Mouse (Mus musculus): Measurements from ENCODE around the gene Gm37596.
"Not testable (repeated sequence)": the region's sequence is repeated elsewhere in the genome, so short reads cannot be mapped to it uniquely, and the experiment has no call there.

Gene Gm37596

DNA sequence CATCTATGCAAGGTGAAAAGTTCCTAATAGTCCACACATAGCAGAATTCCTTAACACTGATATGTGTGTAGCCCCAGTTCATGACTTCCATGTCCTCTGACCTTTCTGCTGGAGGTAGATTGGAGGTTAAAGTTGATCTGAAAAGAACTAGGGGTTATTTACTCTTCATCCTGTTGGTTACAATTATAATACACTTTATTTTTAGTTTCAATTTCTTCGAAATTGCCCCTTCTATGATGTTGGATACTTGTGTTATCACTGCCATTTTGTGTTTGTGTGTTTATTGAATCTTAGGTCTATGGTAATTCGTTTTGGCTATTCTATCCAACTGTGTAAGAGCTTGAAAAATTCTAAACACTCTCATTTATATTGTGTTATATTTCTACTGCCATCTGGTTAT is at the start of gene Gm37596:
Gene Gm37596, minus strand, starts transcription at position 101 of the 400 bp plus-strand sequence.
- DNase-seq = not testable (repeated sequence)

DNA sequence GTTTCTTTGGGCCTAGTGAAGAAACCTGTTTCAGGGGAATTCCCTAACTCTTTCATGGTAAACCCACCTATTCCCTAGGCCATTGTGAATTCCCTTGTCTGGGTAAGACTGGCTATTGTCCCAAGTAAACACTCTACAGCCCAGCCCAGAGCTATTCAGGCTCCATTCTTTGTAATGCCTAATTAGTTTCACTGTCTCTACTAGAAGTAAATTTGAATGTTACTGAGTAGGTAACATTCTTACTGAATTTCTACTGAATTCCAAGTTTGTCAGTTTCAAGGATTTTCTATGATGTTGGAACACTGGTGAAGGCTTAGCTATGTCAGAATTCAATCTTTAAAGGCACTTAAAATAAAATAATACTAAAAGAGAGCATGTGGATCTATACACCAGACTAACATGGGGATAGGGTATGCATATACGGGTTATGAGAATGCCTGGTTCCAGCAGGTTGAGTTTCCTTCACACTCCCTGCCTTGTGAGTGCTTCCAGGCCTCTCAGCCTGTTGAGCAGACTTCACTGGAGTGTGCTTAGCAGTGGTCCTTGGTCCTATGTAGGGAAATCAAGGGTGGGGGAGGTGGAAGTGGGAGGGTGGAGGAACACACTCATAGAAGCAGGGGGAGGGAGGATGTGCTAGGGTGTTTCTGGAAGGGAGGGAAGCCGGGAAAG is 16.2 kb upstream of the Gm37596 start:
- DNase-seq = not testable (repeated sequence)

GRCm38 (mm10) chr3:93676210-93676609 is 16.7 kb downstream of the Gm37596 start, which contains the start of gene Tdpoz1:
TSS of gene Tdpoz1 (minus strand) at chr3:93676310.
- not testable (repeated sequence) for DNase-seq

- not testable (repeated sequence) for DNase-seq
These were observed 21.9 kb downstream of the Gm37596 start for GRCm38 (mm10) chr3:93670805-93671503.

DNA sequence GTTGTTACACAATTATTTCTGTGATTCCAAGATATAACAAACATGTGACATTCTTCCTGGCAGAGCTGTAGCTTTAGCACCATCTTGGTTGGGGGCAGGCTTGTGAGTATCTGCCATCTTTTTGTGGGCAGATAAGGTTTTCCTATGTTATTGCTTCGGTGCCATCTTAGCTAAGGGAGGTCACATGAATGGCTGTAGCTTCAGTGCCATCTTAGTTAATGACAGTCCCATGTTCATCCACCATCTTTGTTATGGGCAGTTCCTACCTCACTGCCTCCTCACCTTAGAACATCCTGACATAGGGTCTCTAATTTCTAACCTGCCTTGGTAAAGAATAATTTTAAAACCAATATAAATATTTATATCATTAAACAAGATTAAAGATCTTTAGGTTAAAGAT is 38.6 kb downstream of the Gm37596 start:
- DNase-seq = no peak

DNA sequence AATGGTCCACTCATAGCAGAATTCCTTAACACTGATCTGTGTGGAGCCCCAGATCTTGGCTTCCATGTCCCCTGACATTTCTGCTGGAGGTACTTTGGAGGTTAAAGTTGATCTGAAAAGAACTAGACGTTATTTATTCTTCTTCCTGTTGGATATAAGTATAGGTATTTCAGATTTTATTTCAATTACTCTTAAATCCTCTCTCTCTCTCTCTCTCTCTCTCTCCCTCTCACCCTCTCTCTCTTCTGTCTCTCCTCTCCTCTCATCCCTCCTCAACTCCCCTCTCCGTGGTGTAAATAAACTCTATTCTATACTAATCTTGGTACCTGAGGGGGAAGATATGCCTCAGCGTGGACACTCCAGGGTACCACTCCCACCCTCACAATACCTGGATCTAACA is 40.3 kb downstream of the Gm37596 start, which contains the start of gene Tdpoz2:
Gene Tdpoz2, minus strand, starts transcription at position 101 of the 400 bp plus-strand sequence.
- DNase-seq = no peak
